Mouse (Mus musculus) spleen, adult 2 months (tissue): ENCODE results near the gene Prdm12. TPM values are rescaled to one million over a fixed set of nuclear protein-coding genes. Genes with fewer than 3 reads are reported as not detected.

Experiments used
- DNase-seq, 2 experiments: peaks; one replicate each; pipeline versions ENCODE4 v3.0.0 to v3.0.0-alpha.2; 2012 to 2021; ENCODE audit warnings: low spot score in 2 of 2, low read depth in 1 of 2
- H3K27ac ChIP-seq: fragments of 200-500 bp; 2 replicates; pipeline ENCODE4 v1.5.1; 2012; ENCODE audit warnings: low read length, inconsistent platforms; ENCODE audit not compliant: insufficient read depth
- H3K27me3 ChIP-seq: fragments of 200-500 bp; 2 replicates; pipeline ENCODE4 v1.6.1; 2012; ENCODE audit warnings: mild to moderate bottlenecking, moderate library complexity, low read length, inconsistent platforms; ENCODE audit not compliant: control insufficient read depth, insufficient read depth
- H3K36me3 ChIP-seq: fragments of 200-500 bp; 2 replicates; pipeline ENCODE4 v1.6.1; 2012; ENCODE audit warnings: mild to moderate bottlenecking, low read length, inconsistent platforms; ENCODE audit not compliant: control insufficient read depth, insufficient read depth
- H3K4me1 ChIP-seq: fragments of 200-500 bp; 2 replicates; pipeline ENCODE4 v1.6.1; 2011; ENCODE audit warnings: inconsistent platforms; ENCODE audit not compliant: control insufficient read depth, insufficient read depth, insufficient read length
- H3K4me3 ChIP-seq: fragments of 200-500 bp; 2 replicates; pipeline ENCODE4 v1.5.1; 2011; ENCODE audit warnings: mild to moderate bottlenecking, inconsistent platforms; ENCODE audit not compliant: insufficient read depth, insufficient read length; ENCODE audit errors: extremely low read depth
- CTCF ChIP-seq: fragments of 200-500 bp; IDR thresholded peaks from 2 replicates; pipeline ENCODE4 v1.5.1; 2011; ENCODE audit warnings: mild to moderate bottlenecking, inconsistent platforms; ENCODE audit not compliant: insufficient read depth, insufficient read length, insufficient replicate concordance; ENCODE audit errors: extremely low read depth
- POLR2A ChIP-seq: fragments of 200-500 bp; IDR thresholded peaks from 2 replicates; pipeline ENCODE4 v1.6.1; 2011; ENCODE audit warnings: low read depth, low read length, inconsistent platforms
- WGBS: fragments of 180-500 bp; shearing (Covaris S2); methylation state at CpG from one replicate; pipeline ENCODE4 v1.1.7; 2018; 5-methylcytosine and 5-hydroxymethylcytosine counted together
- polyA plus RNA-seq: library from polyadenylated mRNA; depleted of rRNA; stranded (reverse); fragments of >200 nt; gene quantifications from 2 replicates; pipeline ENCODE4 v1.2.3, GENCODE M21; 2012

Gene Prdm12
- polyA plus RNA-seq, 1 experiment = not detected

DNA sequence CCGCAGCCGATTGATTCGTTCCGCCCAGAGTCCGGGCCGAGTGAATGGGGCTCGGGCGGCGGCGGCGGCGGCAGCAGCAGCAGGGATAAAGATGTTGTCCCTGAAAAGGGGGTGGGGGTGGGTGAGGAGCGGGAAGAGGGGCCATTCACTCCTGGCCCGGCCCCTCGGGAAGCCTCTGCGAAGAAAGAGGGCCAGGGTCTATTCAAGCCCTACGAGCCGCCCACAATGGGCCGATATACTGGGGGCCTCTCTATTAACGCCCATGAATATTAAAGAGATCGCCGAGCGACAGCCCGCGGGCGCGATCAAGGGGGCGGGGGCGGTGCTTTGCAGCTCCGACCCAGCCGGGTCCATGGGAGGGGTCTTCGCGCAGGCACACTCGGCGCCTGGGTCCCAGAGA lies 3.1 kb upstream of the Prdm12 start:
- Histone ChIP-seq H3K27me3 (peaks cover 47% of the 10 kb centered on the region), H3K4me1 (no peaks in the 10 kb centered on the region; the same call in 1 of the 2 replicates), H3K36me3 (no peaks in the 10 kb centered on the region), H3K4me3 (no peak overlapping the region), H3K27ac (no peak overlapping the region)
- TF ChIP-seq POLR2A = no peak
- DNase-seq = no peak
- 7% methylated on average over 34 of the region's 35 CpGs for WGBS

DNA sequence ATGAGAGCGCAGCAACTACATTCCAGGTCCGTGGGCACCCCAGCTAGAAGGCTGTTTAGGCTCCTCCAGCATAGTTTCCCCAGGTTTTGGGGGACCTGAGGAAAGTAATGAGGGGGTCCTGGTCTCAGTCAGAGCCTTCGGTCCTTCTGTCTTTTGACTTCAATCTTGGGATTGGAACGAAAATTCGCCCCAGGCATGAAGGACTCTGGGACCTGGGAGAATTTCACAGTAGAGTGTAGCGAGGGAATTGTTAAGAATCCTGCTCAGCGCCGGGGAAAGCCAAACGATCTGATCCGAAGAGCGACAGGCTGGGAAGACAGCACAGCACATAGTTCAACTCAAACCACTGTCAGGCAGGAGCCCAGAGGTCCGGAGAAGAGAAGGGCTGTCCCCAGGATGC lies 2.5 kb upstream of the Prdm12 start:
- no peak overlapping the region for H3K27ac ChIP-seq
- no peak for DNase-seq
- H3K36me3 ChIP-seq = no peaks in the 10 kb centered on the region
- no peak for TF ChIP-seq POLR2A
- no peak for TF ChIP-seq CTCF
- H3K27me3 ChIP-seq = peaks cover 47% of the 10 kb centered on the region
- no peaks in the 10 kb centered on the region; the same call in 1 of the 2 replicates for H3K4me1 ChIP-seq
- WGBS = 6% methylated on average over 12 of the region's 12 CpGs
- no peak overlapping the region for H3K4me3 ChIP-seq

DNA sequence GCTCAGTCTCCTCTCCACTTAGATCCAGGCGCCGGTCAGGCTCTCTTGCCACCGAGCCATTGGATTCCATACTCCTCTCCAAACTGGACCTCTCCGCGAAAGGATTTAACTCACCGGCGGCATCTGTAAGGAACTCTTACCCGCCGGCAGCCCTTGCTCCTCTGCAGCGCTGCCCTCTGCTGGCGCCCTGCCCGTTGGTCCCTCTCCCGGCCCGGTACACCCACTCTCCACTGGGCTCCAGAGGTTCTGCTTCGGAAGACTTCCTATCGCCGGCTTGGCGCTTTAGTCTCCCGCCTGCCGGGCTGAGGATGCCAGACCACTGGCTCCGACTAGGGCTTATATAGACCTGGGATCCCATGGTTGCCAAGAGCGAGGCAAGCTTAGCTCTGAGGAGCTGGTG lies 2.0 kb upstream of the Prdm12 start:
- TF ChIP-seq POLR2A (no peak), CTCF (0 out of 2 replicates have a peak, but pooled peaks have one; percentile 19)
- no peaks in the 10 kb centered on the region for H3K36me3 ChIP-seq
- 3% methylated on average over 22 of the region's 22 CpGs for WGBS
- DNase-seq = peak in 1 of 2 experiments; percentile 11
- no peak overlapping the region for H3K4me3 ChIP-seq
- no peaks in the 10 kb centered on the region; the same call in 1 of the 2 replicates for H3K4me1 ChIP-seq
- H3K27ac ChIP-seq = no peak overlapping the region
- H3K27me3 ChIP-seq = peaks cover 47% of the 10 kb centered on the region

DNA sequence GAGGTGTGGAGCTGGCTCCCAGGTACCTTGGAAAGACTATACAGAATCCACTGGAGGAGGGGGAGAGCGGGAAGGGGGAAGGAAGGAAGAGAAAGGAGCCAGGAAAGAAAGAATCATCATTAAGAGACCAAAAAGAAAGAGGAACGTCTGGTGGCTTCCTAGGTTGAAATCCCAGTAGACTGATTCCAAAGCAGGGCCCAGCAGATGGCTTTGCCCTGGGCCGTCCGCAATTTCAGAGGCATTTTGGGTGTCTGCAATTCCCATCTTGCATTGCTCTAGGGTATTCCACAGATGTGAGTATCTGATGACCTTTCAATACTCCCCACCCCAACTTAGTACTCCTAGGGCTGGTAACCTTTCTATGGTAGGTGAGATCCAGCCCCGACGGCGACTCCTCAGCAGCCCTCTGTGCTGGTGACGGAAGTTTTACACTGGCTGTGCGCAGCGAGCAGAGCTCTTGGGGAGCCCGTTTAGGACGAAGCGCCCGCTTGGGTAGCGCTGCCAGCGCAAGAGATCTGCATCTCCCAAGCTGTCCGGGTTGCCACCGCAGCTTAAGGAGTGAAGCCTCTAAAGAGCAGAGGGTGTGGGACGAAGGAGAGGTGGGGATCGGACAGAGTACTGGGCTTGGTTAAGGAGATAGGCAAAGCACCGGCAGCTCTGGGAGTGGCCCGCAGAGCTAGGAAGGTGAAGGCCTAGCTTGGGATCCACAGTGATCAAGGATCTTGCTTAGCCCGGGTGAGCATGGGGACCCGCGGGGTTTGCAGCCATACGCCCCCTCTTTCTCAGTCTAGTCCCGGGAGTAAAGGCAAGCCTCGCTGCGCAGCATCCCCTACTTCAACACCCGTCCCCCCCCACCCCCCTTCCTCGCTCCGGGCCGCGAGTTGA lies 1.0 kb upstream of the Prdm12 start:
- no peaks in the 10 kb centered on the region for H3K36me3 ChIP-seq
- TF ChIP-seq CTCF (no peak), POLR2A (no peak)
- no peak for DNase-seq
- H3K27ac ChIP-seq = no peak overlapping the region
- peaks cover 51% of the 10 kb centered on the region for H3K27me3 ChIP-seq
- 10% methylated on average over 34 of the region's 34 CpGs for WGBS
- H3K4me3 ChIP-seq = no peak overlapping the region
- no peaks in the 10 kb centered on the region; the same call in 1 of the 2 replicates for H3K4me1 ChIP-seq

GRCm38 (mm10) chr2:31639466-31639760 lies 424 bp upstream of the Prdm12 start:
- Histone ChIP-seq H3K36me3 (no peaks in the 10 kb centered on the region), H3K4me3 (no peak overlapping the region), H3K27me3 (peaks cover 46% of the 10 kb centered on the region), H3K4me1 (no peaks in the 10 kb centered on the region; the same call in 1 of the 2 replicates), H3K27ac (no peak overlapping the region)
- WGBS = 12% methylated on average over 13 of the region's 13 CpGs
- TF ChIP-seq POLR2A = no peak
- TF ChIP-seq CTCF = no peak
- DNase-seq = no peak

- Histone ChIP-seq H3K27ac (no peak overlapping the region), H3K4me3 (no peak overlapping the region), H3K4me1 (no peaks in the 10 kb centered on the region; the same call in 1 of the 2 replicates), H3K27me3 (peaks cover 40% of the 10 kb centered on the region), H3K36me3 (no peaks in the 10 kb centered on the region)
- DNase-seq = no peak
- WGBS = 2% methylated on average over 48 of the region's 48 CpGs
- TF ChIP-seq POLR2A = no peak
- TF ChIP-seq CTCF = no peak
These were observed 1.0 kb downstream of the Prdm12 start for GRCm38 (mm10) chr2:31640609-31641507.

DNA sequence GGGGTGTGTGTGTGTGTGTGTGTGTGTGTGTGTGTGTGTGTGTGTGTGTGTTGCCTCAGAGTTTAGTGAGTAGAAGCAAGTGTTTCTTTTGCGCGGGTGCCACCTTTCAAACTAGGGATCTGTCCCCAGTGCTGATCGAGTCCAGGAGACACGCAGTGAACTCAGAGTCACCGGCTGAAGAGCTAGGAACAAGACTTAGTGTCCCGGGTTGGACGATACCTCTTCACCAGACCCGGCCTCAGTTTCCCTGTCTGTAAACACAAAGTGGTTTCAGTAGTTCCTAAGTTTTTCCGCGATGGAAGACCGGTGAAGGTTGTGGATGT lies 1.6 kb downstream of the Prdm12 start:
- Histone ChIP-seq H3K27ac (no peak overlapping the region), H3K4me3 (no peak overlapping the region), H3K4me1 (no peaks in the 10 kb centered on the region), H3K27me3 (peaks cover 35% of the 10 kb centered on the region), H3K36me3 (no peaks in the 10 kb centered on the region)
- TF ChIP-seq CTCF (no peak), POLR2A (no peak)
- DNase-seq = no peak
- WGBS = 3% methylated on average over 11 of the region's 11 CpGs
